Mouse (Mus musculus): ENCODE results near the gene Atxn7l2.

DNA sequence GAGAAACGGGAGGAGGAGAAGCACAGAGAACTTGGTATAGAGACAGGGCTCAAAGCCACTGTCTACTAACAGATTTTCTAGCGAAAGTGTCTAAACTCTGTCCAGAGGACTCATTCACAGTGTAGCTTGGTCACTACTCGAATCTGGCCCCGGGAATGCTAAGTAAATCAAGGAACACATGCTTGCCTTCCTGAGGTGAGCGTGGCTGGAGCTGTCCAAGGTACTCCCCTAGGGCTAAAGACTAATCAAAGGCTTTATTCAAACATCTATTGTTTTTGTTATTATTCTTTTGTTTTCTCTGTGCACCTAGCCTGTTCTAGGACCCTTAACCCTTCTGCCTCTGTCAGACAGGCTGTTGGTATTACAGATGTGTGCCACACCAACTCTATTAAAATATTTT lies 4.0 kb upstream of the Atxn7l2 start:
- TF ChIP-seq POLR2A (IDR thresholded peaks at IDR 0.05; ENCODE audit: borderline replicate concordance, insufficient read depth, low read length) (no peak), CTCF (IDR thresholded peaks at IDR 0.05; ENCODE audit: borderline replicate concordance, insufficient read depth, low read depth, low read length) (no peak)
